Mouse (Mus musculus): ENCODE results near the gene Wars2.

DNA sequence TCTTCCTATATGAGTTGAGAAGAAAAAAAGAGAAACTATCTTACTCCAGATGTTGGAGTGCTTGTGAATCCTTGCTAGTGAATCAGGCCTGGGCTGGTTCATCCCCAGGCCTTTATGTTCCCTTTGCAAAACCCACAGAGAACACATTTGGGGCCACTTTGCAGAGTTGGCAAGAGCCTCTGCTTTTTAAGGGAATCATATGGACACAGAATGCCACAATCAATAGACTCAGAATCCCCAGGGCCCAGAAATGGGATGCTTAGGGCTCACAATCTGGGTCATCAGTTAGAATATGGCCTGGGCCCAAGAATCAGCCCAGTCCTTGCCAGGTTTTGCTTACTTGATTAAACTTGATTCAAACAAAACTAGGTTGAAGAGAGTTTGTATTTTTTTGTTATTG lies 62.5 kb downstream of the Wars2 start:
- TF ChIP-seq POLR2A (IDR thresholded peaks at IDR 0.05; ENCODE audit: borderline replicate concordance, low read depth, low read length) (no peak), CTCF (IDR thresholded peaks at IDR 0.05; ENCODE audit: low read depth, low read length) (no peak)
